Mouse (Mus musculus): ENCODE data around the gene Tgm7. TPM values are rescaled to one million over a fixed set of nuclear protein-coding genes. Genes with fewer than 3 reads are reported as not detected.

The Tgm7 gene
- polyA plus RNA-seq, 1 experiment = not detected

- no peak overlapping the region for H3K4me3 ChIP-seq (replicated peaks; ENCODE audit: extremely low read depth, low read depth, low read length)
- TF ChIP-seq CTCF (IDR thresholded peaks at IDR 0.05; ENCODE audit: insufficient read depth, low read length) (no peak), POLR2A (IDR thresholded peaks at IDR 0.05; ENCODE audit: borderline replicate concordance, extremely low read depth, low read depth, low read length) (no peak)
- WGBS = 77% methylated on average over 4 of the region's 4 CpGs
- no peak for DNase-seq
- H3K4me1 ChIP-seq (ENCODE audit: control insufficient read depth, insufficient read depth, low read length) = no peaks in the 10 kb centered on the region
Observed at GRCm38 (mm10) chr2:121045653-121046052, 63.9 kb downstream of the Tgm7 start.

Other genes with a start within 250 kb of the Tgm7 start
- gene Ubr1, start 139.1 kb downstream of the Tgm7 start, polyA plus RNA-seq (2012; rRNA removed) = 47.9 and 49.1 TPM in 2 replicates
- gene Tmem62, start 132.8 kb downstream of the Tgm7 start, polyA plus RNA-seq (2012; rRNA removed) = 10.0 and 12.5 TPM in 2 replicates
- gene Ccndbp1, start 101.4 kb downstream of the Tgm7 start, polyA plus RNA-seq (2012; rRNA removed) = 20.9 and 28.5 TPM in 2 replicates
- 0.06 and 0.13 TPM in 2 replicates for gene Epb42, start 72.7 kb downstream of the Tgm7 start, polyA plus RNA-seq (2012; rRNA removed)
- gene Tgm5, start 24.0 kb downstream of the Tgm7 start, polyA plus RNA-seq (2012; rRNA removed) = 0.08 and 1.1 TPM in 2 replicates
- 3.4 and 4.5 TPM in 2 replicates for gene Adal, start 30.6 kb upstream of the Tgm7 start, polyA plus RNA-seq (2012; rRNA removed)
- gene Lcmt2, start 30.9 kb upstream of the Tgm7 start, polyA plus RNA-seq (2012; rRNA removed) = 8.7 and 9.1 TPM in 2 replicates
- 18.9 and 26.5 TPM in 2 replicates for gene Tubgcp4, start 60.9 kb upstream of the Tgm7 start, polyA plus RNA-seq (2012; rRNA removed)
- 3.6 and 4.7 TPM in 2 replicates for gene Zscan29, start 61.3 kb upstream of the Tgm7 start, polyA plus RNA-seq (2012; rRNA removed)
- gene Trp53bp1, start 161.6 kb upstream of the Tgm7 start, polyA plus RNA-seq (2012; rRNA removed) = 15.5 and 28.1 TPM in 2 replicates
- 4.6 and 4.7 TPM in 2 replicates for gene Map1a, start 179.8 kb upstream of the Tgm7 start, polyA plus RNA-seq (2012; rRNA removed)
- 25.5 and 34.0 TPM in 2 replicates for gene Ppip5k1, start 245.6 kb upstream of the Tgm7 start, polyA plus RNA-seq (2012; rRNA removed)
- 36.4 and 55.0 TPM in 2 replicates for gene Ckmt1, start 247.9 kb upstream of the Tgm7 start, polyA plus RNA-seq (2012; rRNA removed)